Mouse (Mus musculus) embryonic facial prominence, embryonic 15.5 days (tissue): ENCODE data around the gene Ncam1. TPM values are rescaled to one million over a fixed set of nuclear protein-coding genes. Genes with fewer than 3 reads are reported as not detected.

Experiments
- ATAC-seq: fragments of 200-750 bp; cut with Nextera tagmentation; 2 replicates; pipeline ENCODE4 v1.8.0; 2017; ENCODE audit warnings: low read depth, moderate TSS enrichment; ENCODE audit not compliant: insufficient number of reproducible peaks, low FRiP score, low TSS enrichment
- H3K27ac ChIP-seq: fragments of 300-500 bp; sonication (generic); replicated peaks from 2 replicates; pipeline ENCODE4 v1.5.1; 2015; ENCODE audit warnings: mild to moderate bottlenecking, inconsistent platforms
- H3K27me3 ChIP-seq: fragments of 300-500 bp; sonication (generic); 2 replicates; pipeline ENCODE4 v1.6.1; 2015; ENCODE audit warnings: inconsistent platforms
- H3K36me3 ChIP-seq: fragments of 300-500 bp; sonication (generic); 2 replicates; pipeline ENCODE4 v1.6.1; 2015; ENCODE audit warnings: mild to moderate bottlenecking, inconsistent platforms
- H3K4me1 ChIP-seq: fragments of 300-500 bp; sonication (generic); 2 replicates; pipeline ENCODE4 v1.6.1; 2015; ENCODE audit warnings: inconsistent platforms
- H3K4me2 ChIP-seq: fragments of 300-500 bp; sonication (generic); replicated peaks from 2 replicates; pipeline ENCODE4 v1.6.1; 2015; ENCODE audit warnings: mild to moderate bottlenecking, inconsistent platforms
- H3K4me3 ChIP-seq: fragments of 300-500 bp; sonication (generic); replicated peaks from 2 replicates; pipeline ENCODE4 v1.5.1; 2015; ENCODE audit warnings: mild to moderate bottlenecking, inconsistent platforms
- H3K9ac ChIP-seq: fragments of 300-500 bp; sonication (generic); 2 replicates; pipeline ENCODE4 v1.6.1; 2015; ENCODE audit warnings: inconsistent platforms
- H3K9me3 ChIP-seq: fragments of 300-500 bp; sonication (generic); replicated peaks from 2 replicates; pipeline ENCODE4 v1.6.1; 2016; ENCODE audit warnings: inconsistent platforms
- WGBS: fragments of 180-500 bp; shearing (Covaris S2); methylation state at CpG from one replicate; pipeline ENCODE4 v1.1.7; 2015; 5-methylcytosine and 5-hydroxymethylcytosine counted together
- polyA plus RNA-seq: library from polyadenylated mRNA; unstranded; fragments of >200 nt; fragmentation: Nextera tagmentation; extraction: Ambion mirVana; gene quantifications from 2 replicates; pipeline ENCODE4 v1.2.1, GENCODE M21; 2015

Gene Ncam1
- polyA plus RNA-seq, 1 experiment from 2014 or later = 142 TPM

GRCm38 (mm10) chr9:49590261-49590660 is 208.5 kb downstream of the Ncam1 start:
- Histone ChIP-seq H3K4me2 (no peak overlapping the region), H3K4me3 (no peak overlapping the region), H3K36me3 (no peaks in the 10 kb centered on the region), H3K9me3 (no peaks in the 10 kb centered on the region), H3K27ac (peak overlapping the region; percentile 29; the same call in 1 of the 2 replicates), H3K9ac (no peak overlapping the region), H3K4me1 (peaks cover 38% of the 10 kb centered on the region), H3K27me3 (no peaks in the 10 kb centered on the region)
- 51% methylated on average over 4 of the region's 4 CpGs for WGBS
- no peak for ATAC-seq

GRCm38 (mm10) chr9:49577136-49577535 is 221.6 kb downstream of the Ncam1 start:
- Histone ChIP-seq H3K4me3 (no peak overlapping the region), H3K27ac (no peak overlapping the region), H3K27me3 (no peaks in the 10 kb centered on the region), H3K9me3 (no peaks in the 10 kb centered on the region), H3K4me1 (peaks cover 13% of the 10 kb centered on the region), H3K9ac (no peak overlapping the region), H3K4me2 (no peak overlapping the region), H3K36me3 (no peaks in the 10 kb centered on the region)
- ATAC-seq = no peak
- 85% methylated on average over 4 of the region's 4 CpGs for WGBS

- peaks cover 36% of the 10 kb centered on the region for H3K4me1 ChIP-seq
- peak; percentile 85 for ATAC-seq
- peak overlapping the region; percentile 91 for H3K27ac ChIP-seq
- H3K9ac ChIP-seq = no peak overlapping the region
- H3K36me3 ChIP-seq = peaks cover 12% of the 10 kb centered on the region
- 30% methylated on average over 9 of the region's 9 CpGs for WGBS
- H3K27me3 ChIP-seq = no peaks in the 10 kb centered on the region
- H3K4me3 ChIP-seq = no peak overlapping the region
- no peaks in the 10 kb centered on the region for H3K9me3 ChIP-seq
- no peak overlapping the region; the same call in 1 of the 2 replicates for H3K4me2 ChIP-seq
Measured at GRCm38 (mm10) chr9:49571695-49572510, 226.8 kb downstream of the Ncam1 start.

GRCm38 (mm10) chr9:49570731-49571694 is 227.7 kb downstream of the Ncam1 start:
- Histone ChIP-seq H3K36me3 (peaks cover 21% of the 10 kb centered on the region), H3K4me2 (0 out of 2 replicates have a peak overlapping the region, but pooled peaks have one; percentile 17), H3K27ac (peak overlapping the region; percentile 91), H3K4me1 (peaks cover 36% of the 10 kb centered on the region), H3K9ac (no peak overlapping the region), H3K4me3 (no peak overlapping the region), H3K27me3 (no peaks in the 10 kb centered on the region), H3K9me3 (no peaks in the 10 kb centered on the region)
- WGBS = 28% methylated on average over 10 of the region's 10 CpGs
- peak; percentile 32; the same call in 1 of the 2 replicates for ATAC-seq

GRCm38 (mm10) chr9:49570033-49570660 is 228.6 kb downstream of the Ncam1 start:
- no peak for ATAC-seq
- Histone ChIP-seq H3K9me3 (no peaks in the 10 kb centered on the region), H3K9ac (no peak overlapping the region), H3K36me3 (peaks cover 25% of the 10 kb centered on the region), H3K27ac (peak overlapping the region; percentile 91), H3K4me2 (no peak overlapping the region), H3K4me1 (peaks cover 36% of the 10 kb centered on the region), H3K27me3 (no peaks in the 10 kb centered on the region), H3K4me3 (no peak overlapping the region)
- 58% methylated on average over 7 of the region's 7 CpGs for WGBS

- peaks cover 44% of the 10 kb centered on the region for H3K36me3 ChIP-seq
Measured at GRCm38 (mm10) chr9:49565846-49566245, 232.9 kb downstream of the Ncam1 start.

GRCm38 (mm10) chr9:49558941-49559340 is 239.8 kb downstream of the Ncam1 start:
- ATAC-seq = no peak
- 93% methylated on average over 2 of the region's 2 CpGs for WGBS
- H3K36me3 ChIP-seq = peaks cover 14% of the 10 kb centered on the region
- H3K4me2 ChIP-seq = no peak overlapping the region
- no peaks in the 10 kb centered on the region for H3K27me3 ChIP-seq
- H3K4me1 ChIP-seq = no peaks in the 10 kb centered on the region
- H3K9me3 ChIP-seq = no peaks in the 10 kb centered on the region
- H3K9ac ChIP-seq = no peak overlapping the region
- H3K4me3 ChIP-seq = no peak overlapping the region
- no peak overlapping the region for H3K27ac ChIP-seq

More at GRCm38 (mm10) chr9:49565846-49566245, 232.9 kb downstream of the Ncam1 start:
- no peak for ATAC-seq
- H3K9me3 ChIP-seq = no peaks in the 10 kb centered on the region
- no peak overlapping the region for H3K4me2 ChIP-seq
- H3K27ac ChIP-seq = no peak overlapping the region
- no peaks in the 10 kb centered on the region for H3K27me3 ChIP-seq
- no peak overlapping the region for H3K4me3 ChIP-seq
- WGBS = 88% methylated on average over 2 of the region's 2 CpGs
- peaks cover 10% of the 10 kb centered on the region for H3K4me1 ChIP-seq
- H3K9ac ChIP-seq = no peak overlapping the region

- no peak overlapping the region for H3K4me3 ChIP-seq
- peaks cover 3% of the 10 kb centered on the region; the same call in 1 of the 2 replicates for H3K36me3 ChIP-seq
- 76% methylated on average over 2 of the region's 2 CpGs for WGBS
- no peaks in the 10 kb centered on the region for H3K27me3 ChIP-seq
- H3K27ac ChIP-seq = no peak overlapping the region
- ATAC-seq = no peak
- no peak overlapping the region for H3K9ac ChIP-seq
- H3K4me1 ChIP-seq = no peaks in the 10 kb centered on the region
- no peaks in the 10 kb centered on the region for H3K9me3 ChIP-seq
- H3K4me2 ChIP-seq = no peak overlapping the region
Measured at GRCm38 (mm10) chr9:49551353-49551752, 247.4 kb downstream of the Ncam1 start.

- no peak overlapping the region for H3K4me2 ChIP-seq
- H3K27me3 ChIP-seq = no peaks in the 10 kb centered on the region
- H3K4me3 ChIP-seq = no peak overlapping the region
- 90% methylated on average over 4 of the region's 4 CpGs for whole genome bisulfite sequencing
- H3K9ac ChIP-seq = no peak overlapping the region
- no peak overlapping the region for H3K27ac ChIP-seq
- peaks cover 45% of the 10 kb centered on the region for H3K36me3 ChIP-seq
- H3K4me1 ChIP-seq = no peaks in the 10 kb centered on the region
- H3K9me3 ChIP-seq = no peaks in the 10 kb centered on the region
- ATAC-seq = no peak
Measured at GRCm38 (mm10) chr9:49542593-49542992, 256.1 kb downstream of the Ncam1 start.

- H3K27me3 ChIP-seq = no peaks in the 10 kb centered on the region
- no peak overlapping the region for H3K4me2 ChIP-seq
- peaks cover 7% of the 10 kb centered on the region for H3K4me1 ChIP-seq
- peaks cover 13% of the 10 kb centered on the region; the same call in 1 of the 2 replicates for H3K36me3 ChIP-seq
- no peak overlapping the region for H3K9ac ChIP-seq
- H3K9me3 ChIP-seq = no peaks in the 10 kb centered on the region
- H3K27ac ChIP-seq = no peak overlapping the region; the same call in 1 of the 2 replicates
- WGBS = 73% methylated on average over 6 of the region's 6 CpGs
- ATAC-seq = no peak
- H3K4me3 ChIP-seq = no peak overlapping the region
Measured at GRCm38 (mm10) chr9:49537814-49538213, 260.9 kb downstream of the Ncam1 start.
